Mouse (Mus musculus) spleen, postnatal 4 days (tissue): ENCODE data around the gene Olfr190.
"Not testable (repeated sequence)": the region's sequence is repeated elsewhere in the genome, so short reads cannot be mapped to it uniquely, and the experiment has no call there.

Experiments used
- DNase-seq, 2 experiments: peaks; one replicate each; pipeline ENCODE4 v3.0.0; 2022; ENCODE audit warnings: low spot score in 2 of 2

Gene Olfr190

DNA sequence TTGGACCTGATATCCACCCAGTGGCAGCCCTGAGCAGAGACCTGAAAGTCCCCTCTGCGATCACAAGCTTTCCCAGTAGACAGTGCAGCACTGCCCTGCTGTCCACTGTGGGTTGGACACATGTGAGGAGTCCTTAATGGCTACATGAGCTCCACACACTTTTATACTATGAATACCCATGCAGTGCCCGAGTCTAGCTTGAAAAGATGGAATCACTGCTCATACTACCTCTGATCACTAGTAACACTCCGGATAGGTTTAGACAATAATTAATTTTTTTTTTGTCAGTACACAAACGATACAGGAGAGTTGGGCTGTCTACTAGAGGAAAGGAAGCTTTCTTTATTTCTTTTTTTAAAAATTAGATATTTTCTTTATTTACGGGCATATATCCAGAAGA is at the start of gene Olfr190:
Olfr190 (minus strand) TSS at position 101 of the 400 bp plus-strand sequence.
- no peak for DNase-seq

- no peak for DNase-seq
Measured at GRCm38 (mm10) chr16:59120969-59121368, 43.2 kb upstream of the Olfr190 start, which contains the start of gene Olfr194. Gene Olfr194 (minus strand): TSS chr16:59121069.

GRCm38 (mm10) chr16:59111781-59112180 is 34.0 kb upstream of the Olfr190 start, which contains the start of gene Olfr193:
Gene Olfr193 (minus strand): TSS chr16:59111881.
- no peak for DNase-seq

DNA sequence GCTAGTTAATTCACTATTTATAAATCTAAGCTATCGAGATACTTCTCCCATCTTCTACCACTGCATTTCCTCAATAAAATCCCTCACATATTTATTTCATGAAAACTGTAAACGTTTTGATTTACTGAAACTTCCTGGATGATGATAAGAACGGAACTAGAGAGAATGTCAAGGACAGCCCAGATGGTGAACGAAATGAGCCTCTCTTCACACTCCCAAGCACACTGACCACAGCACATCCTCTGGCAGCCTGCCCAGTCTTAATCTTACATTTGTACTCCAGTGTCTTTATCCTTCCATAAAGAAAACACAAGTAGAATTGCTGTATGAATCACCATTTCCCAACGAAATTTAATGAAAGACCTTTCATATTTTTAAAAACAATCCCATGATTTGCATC is 30.7 kb upstream of the Olfr190 start:
- not testable (repeated sequence) for DNase-seq

DNA sequence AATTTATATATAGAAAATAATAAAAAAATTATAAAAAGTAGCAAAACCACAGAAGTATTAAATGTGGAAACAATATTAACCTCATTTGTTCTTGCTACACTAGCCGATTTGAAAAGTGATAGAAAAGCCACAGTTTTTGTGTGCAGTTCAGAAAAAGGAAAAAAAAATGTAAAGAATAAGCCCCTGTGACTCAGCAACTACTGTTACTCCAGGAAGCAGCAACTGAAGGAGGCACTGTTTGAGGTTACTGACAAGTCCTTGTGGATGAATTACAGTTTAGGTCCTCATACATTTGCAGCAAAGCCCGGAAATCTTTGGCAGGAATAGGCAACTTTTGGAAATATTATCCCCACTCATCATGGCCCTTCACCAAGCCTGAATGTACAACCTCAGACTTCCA is 27.5 kb upstream of the Olfr190 start:
- DNase-seq = no peak

- DNase-seq = not testable (repeated sequence)
Measured at GRCm38 (mm10) chr16:59089722-59090121, 11.9 kb upstream of the Olfr190 start, which contains the start of gene Olfr191. Gene Olfr191 (minus strand): TSS chr16:59089822.

DNA sequence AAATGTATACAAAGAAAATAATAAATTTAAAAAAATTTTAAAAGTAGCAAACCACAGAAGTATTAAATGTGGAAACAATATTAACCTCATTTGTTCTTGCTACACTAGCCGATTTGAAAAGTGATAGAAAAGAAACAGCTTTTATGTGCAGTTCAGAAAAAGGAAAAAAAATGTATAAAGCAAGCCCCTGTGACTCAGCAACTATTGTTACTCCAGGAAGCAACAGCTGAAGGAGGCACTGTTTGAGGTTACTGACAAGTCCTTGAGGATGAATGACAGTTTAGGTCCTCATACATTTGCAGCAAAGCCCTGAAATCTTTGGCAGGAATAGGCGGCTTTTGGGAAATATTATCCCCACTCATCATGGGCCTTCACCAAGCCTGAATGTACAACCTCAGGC is 3.3 kb upstream of the Olfr190 start:
- DNase-seq = not testable (repeated sequence)

GRCm38 (mm10) chr16:59073520-59073919 is 4.3 kb downstream of the Olfr190 start:
- DNase-seq = no peak

GRCm38 (mm10) chr16:59071755-59072154 is 6.0 kb downstream of the Olfr190 start:
- no peak for DNase-seq

DNA sequence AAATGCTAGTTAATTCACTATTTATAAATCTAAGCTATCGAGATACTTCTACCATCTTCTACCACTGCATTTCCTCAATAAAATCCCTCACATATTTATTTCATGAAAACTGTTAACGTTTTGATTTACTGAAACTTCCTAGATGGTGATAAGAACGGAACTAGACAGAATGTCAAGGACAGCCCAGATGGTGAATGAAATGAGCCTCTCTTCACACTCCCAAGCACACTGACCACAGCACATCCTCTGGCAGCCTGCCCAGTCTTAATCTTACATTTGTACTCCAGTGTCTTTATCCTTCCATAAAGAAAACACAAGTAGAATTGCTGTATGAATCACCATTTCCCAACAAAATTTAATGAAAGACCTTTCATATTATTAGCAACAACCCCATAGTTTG is 15.4 kb downstream of the Olfr190 start:
- not testable (repeated sequence) for DNase-seq

GRCm38 (mm10) chr16:59049286-59049685 is 28.5 kb downstream of the Olfr190 start:
- not testable (repeated sequence) for DNase-seq

- no peak for DNase-seq
Measured at GRCm38 (mm10) chr16:59048860-59049259, 28.9 kb downstream of the Olfr190 start.

DNA sequence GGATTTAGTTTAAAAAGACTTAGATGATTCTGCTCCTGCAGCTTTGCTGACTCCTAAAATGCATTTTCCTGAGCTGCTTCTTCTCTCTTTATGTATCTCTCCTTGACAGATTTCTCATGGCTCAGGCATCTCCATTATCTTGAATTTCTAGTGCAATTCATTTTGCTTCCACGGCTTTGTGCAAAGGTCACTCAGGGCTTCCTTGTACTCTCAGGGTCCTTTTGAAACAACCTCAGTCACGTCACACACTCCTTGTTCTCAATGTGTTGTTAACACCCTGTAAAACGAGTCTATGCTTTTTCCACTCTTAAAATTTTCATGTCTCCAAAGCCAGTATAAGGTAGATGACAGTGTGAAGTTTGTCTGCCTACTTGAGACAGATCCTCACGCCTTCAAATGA is 30.2 kb downstream of the Olfr190 start:
- no peak for DNase-seq

DNA sequence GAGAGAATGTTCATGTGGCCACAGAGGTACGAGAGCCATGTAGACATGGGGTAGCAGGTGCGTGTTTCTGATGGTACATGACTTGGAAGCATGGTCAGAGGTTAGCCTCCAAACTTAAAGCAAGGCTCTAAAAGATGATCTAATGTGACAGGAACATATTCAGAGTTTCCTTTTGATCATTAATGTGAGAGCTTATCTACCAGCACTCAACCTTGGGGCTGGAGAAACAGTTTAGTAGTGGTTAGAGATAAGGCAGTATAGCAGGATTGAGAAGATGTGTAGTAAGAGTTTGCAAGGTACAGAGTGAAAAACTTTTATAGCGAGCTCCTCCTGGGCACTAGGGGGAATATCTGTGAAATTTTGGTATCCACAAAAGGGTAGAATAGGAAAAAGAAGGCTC is 32.0 kb downstream of the Olfr190 start:
- DNase-seq = no peak

- DNase-seq = no peak
Measured at GRCm38 (mm10) chr16:59039710-59040109, 38.1 kb downstream of the Olfr190 start, which contains the start of gene Olfr187. Gene Olfr187 (minus strand): TSS chr16:59039767.

DNA sequence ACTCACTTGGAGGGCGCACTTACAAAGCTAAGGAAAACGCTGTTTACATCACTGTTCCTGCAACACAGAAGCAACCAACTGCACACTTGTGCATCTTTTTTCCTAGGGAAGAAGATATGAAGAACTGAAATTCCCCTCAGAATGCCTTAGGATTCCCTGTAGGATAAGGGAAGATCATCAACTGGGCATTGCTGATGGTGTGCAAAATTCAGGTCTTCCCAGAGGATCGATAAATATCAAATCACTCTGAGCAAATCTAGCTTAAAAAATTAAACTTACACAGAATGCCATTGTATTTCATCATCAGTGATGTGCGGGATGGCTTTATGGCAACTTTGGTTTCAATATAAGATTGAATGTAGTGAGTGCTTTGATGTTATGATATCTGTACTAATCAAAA is 47.6 kb downstream of the Olfr190 start, which contains the start of gene Olfr186:
Olfr186 (minus strand) TSS at position 101 of the 400 bp plus-strand sequence.
- DNase-seq = no peak
